Mouse (Mus musculus) intestine, embryonic 15.5 days (tissue): ENCODE results near the gene Gm37240. TPM values are rescaled to one million over a fixed set of nuclear protein-coding genes. Genes with fewer than 3 reads are reported as not detected.
"Not testable (repeated sequence)": the region's sequence is repeated elsewhere in the genome, so short reads cannot be mapped to it uniquely, and the experiment has no call there.

Experiments
- ATAC-seq: fragments of 200-750 bp; cut with Nextera tagmentation; 2 replicates; pipeline ENCODE4 v1.8.0; 2017; ENCODE audit warnings: moderate TSS enrichment, moderate library complexity
- H3K27ac ChIP-seq: fragments of 300-500 bp; sonication (generic); 2 replicates; pipeline ENCODE4 v1.5.1; 2015; ENCODE audit warnings: mild to moderate bottlenecking, inconsistent platforms
- H3K27me3 ChIP-seq: fragments of 300-500 bp; sonication (generic); replicated peaks from 2 replicates; pipeline ENCODE4 v1.6.1; 2015; ENCODE audit warnings: inconsistent platforms
- H3K36me3 ChIP-seq: fragments of 300-500 bp; sonication (generic); 2 replicates; pipeline ENCODE4 v1.6.1; 2015; ENCODE audit warnings: inconsistent platforms
- H3K4me1 ChIP-seq: fragments of 300-500 bp; sonication (generic); replicated peaks from 2 replicates; pipeline ENCODE4 v1.6.1; 2015; ENCODE audit warnings: inconsistent platforms
- H3K4me2 ChIP-seq: fragments of 300-500 bp; sonication (generic); replicated peaks from 2 replicates; pipeline ENCODE4 v1.6.1; 2015; ENCODE audit warnings: mild to moderate bottlenecking, inconsistent platforms
- H3K4me3 ChIP-seq: fragments of 300-500 bp; sonication (generic); replicated peaks from 2 replicates; pipeline ENCODE4 v1.5.1; 2015; ENCODE audit warnings: inconsistent platforms
- H3K9ac ChIP-seq: fragments of 300-500 bp; sonication (generic); 2 replicates; pipeline ENCODE4 v1.6.1; 2015; ENCODE audit warnings: inconsistent platforms
- H3K9me3 ChIP-seq: fragments of 300-500 bp; sonication (generic); 2 replicates; pipeline ENCODE4 v1.6.1; 2016; ENCODE audit warnings: inconsistent platforms
- WGBS: fragments of 180-500 bp; shearing (Covaris S2); methylation state at CpG from one replicate; pipeline ENCODE4 v1.1.7; 2015; 5-methylcytosine and 5-hydroxymethylcytosine counted together
- polyA plus RNA-seq: library from polyadenylated mRNA; unstranded; fragments of >200 nt; fragmentation: Nextera tagmentation; extraction: Ambion mirVana; gene quantifications from 2 replicates; pipeline ENCODE4 v1.2.1, GENCODE M21; 2015

The Gm37240 gene
- polyA plus RNA-seq, 1 experiment from 2014 or later: 6.5 TPM

DNA sequence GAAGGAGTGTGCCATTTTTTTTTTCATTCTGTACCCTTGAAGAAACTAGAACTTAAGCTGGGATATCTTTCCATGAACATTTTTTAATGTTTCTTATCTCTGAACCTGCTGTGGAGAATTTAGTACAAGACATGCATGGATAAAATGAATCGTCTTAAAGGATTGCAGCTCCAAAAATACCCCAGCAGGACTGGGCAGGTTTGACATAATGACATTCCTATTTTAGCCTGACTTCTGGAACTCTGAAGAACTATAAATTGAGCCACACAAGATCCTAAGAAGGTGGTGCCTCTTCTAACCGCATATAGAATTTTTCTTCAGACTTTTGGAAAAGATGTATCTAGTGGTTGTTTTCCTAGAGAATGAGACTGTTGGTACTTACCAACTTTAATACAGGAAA lies 1294.0 kb downstream of the Gm37240 start, which contains the start of gene Tigd4:
Gene Tigd4 (plus strand): TSS at position 301 of the 400 bp plus-strand sequence.
- H3K27ac ChIP-seq: no peak within 1 kb of the TSS
- H3K9ac ChIP-seq: no peak within 1 kb of the TSS
- no peaks in the 10 kb centered on the region for H3K27me3 ChIP-seq
- no peak within 1 kb of the TSS for H3K4me3 ChIP-seq
- no peak within 1 kb of the TSS for H3K4me2 ChIP-seq
- 86% methylated on average over 2 of the region's 2 CpGs for WGBS
- H3K4me1 ChIP-seq: no peaks in the 10 kb centered on the region
- H3K36me3 ChIP-seq: no peaks in the 10 kb centered on the region
- no peak for ATAC-seq
- H3K9me3 ChIP-seq: no peaks in the 10 kb centered on the region

GRCm38 (mm10) chr3:84586736-84587135 lies 1300.6 kb downstream of the Gm37240 start:
- Histone ChIP-seq H3K9ac (no peak overlapping the region), H3K9me3 (no peaks in the 10 kb centered on the region), H3K4me2 (no peak overlapping the region), H3K36me3 (no peaks in the 10 kb centered on the region), H3K27ac (no peak overlapping the region), H3K27me3 (no peaks in the 10 kb centered on the region), H3K4me1 (no peaks in the 10 kb centered on the region), H3K4me3 (no peak overlapping the region)
- 32% methylated on average over 5 of the region's 5 CpGs for WGBS
- no peak for ATAC-seq

GRCm38 (mm10) chr3:84582913-84583276 lies 1304.4 kb downstream of the Gm37240 start:
- no peaks in the 10 kb centered on the region for H3K27me3 ChIP-seq
- H3K27ac ChIP-seq: peak overlapping the region; percentile 95
- H3K9me3 ChIP-seq: no peaks in the 10 kb centered on the region
- peaks cover 13% of the 10 kb centered on the region for H3K4me1 ChIP-seq
- peak overlapping the region; percentile 80 for H3K9ac ChIP-seq
- no peak; the same call in 1 of the 2 replicates for ATAC-seq
- peak overlapping the region; percentile 83 for H3K4me2 ChIP-seq
- H3K36me3 ChIP-seq: no peaks in the 10 kb centered on the region
- under 1% methylated on average over 27 of the region's 27 CpGs for WGBS
- peak overlapping the region; percentile 81 for H3K4me3 ChIP-seq

DNA sequence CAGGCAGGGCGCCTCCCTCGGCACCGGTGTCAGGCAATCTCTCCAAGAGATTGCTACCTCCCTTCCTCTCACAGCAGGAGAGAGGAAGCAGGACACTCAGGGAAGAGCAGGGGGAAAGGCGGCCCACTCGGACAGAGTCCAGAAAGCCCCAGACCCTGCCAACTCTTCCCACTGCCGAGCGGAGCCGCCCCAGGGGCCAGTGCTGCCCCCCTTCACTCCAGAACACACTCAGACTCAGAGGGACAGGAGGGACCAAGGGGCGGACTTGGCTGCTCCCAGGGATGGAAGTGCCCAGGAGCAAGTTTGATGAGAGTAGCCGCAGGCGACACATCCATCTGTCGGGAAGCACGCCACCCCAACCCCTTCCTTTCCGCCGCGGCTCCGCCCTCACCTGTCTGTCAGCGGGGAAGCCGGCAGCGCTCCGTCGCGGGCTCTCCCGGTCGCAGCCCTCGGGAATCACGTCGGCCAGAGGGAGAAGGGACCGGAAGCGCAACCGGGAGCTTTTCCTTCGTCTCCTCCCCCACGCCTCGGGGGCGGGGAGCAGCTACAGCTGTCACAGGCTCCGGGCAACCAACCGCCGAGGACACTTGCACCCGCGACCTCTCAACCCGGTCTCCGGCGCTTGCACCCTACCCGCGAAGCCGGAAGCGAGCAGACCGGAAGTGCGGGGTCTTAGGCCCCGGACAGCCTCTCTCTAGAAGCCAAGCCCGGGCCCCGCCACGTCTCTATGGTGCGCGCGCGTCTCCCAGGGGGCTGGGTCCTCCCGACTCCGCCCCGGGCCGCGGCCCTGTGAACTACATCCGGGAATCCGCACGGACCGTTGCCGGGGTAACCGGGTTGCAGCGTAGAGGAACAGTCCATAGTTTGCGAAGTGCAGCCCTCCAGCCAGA lies 1305.0 kb downstream of the Gm37240 start, which contains the start of gene Arfip1:
Gene Arfip1 (minus strand): TSS at position 603 of the 890 bp plus-strand sequence.
- H3K27me3 ChIP-seq: no peaks in the 10 kb centered on the region
- under 1% methylated on average over 61 of the region's 70 CpGs for whole genome bisulfite sequencing
- peak within 1 kb of the TSS; percentile 83 for H3K4me2 ChIP-seq
- H3K9ac ChIP-seq: peak within 1 kb of the TSS; percentile 80
- peaks cover 13% of the 10 kb centered on the region for H3K4me1 ChIP-seq
- ATAC-seq: peak; percentile 99
- peak within 1 kb of the TSS; percentile 81 for H3K4me3 ChIP-seq
- no peaks in the 10 kb centered on the region for H3K36me3 ChIP-seq
- H3K27ac ChIP-seq: peak within 1 kb of the TSS; percentile 95
- no peaks in the 10 kb centered on the region for H3K9me3 ChIP-seq

DNA sequence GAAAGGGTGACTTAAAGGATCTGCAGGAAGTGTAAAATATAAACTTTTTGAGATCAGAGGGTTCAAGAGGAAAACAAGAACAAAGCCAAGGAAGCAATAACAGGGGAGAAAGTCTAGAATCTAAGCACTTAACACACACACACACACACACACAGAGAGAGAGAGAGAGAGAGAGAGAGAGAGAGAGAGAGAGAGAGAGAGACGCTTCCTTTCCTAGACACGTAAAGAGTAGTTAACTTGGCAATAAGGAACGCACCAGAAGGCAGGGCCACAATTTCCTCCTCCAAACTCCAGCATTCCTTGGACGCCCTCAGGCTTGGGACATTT lies 1305.7 kb downstream of the Gm37240 start:
- H3K36me3 ChIP-seq: no peaks in the 10 kb centered on the region
- H3K27me3 ChIP-seq: no peaks in the 10 kb centered on the region
- ATAC-seq: no peak
- peak overlapping the region; percentile 81 for H3K4me3 ChIP-seq
- WGBS: 0% methylated on average over 4 of the region's 4 CpGs
- peak overlapping the region; percentile 83 for H3K4me2 ChIP-seq
- H3K4me1 ChIP-seq: peaks cover 13% of the 10 kb centered on the region
- no peaks in the 10 kb centered on the region for H3K9me3 ChIP-seq
- H3K27ac ChIP-seq: peak overlapping the region; percentile 95
- H3K9ac ChIP-seq: peak overlapping the region; percentile 80

DNA sequence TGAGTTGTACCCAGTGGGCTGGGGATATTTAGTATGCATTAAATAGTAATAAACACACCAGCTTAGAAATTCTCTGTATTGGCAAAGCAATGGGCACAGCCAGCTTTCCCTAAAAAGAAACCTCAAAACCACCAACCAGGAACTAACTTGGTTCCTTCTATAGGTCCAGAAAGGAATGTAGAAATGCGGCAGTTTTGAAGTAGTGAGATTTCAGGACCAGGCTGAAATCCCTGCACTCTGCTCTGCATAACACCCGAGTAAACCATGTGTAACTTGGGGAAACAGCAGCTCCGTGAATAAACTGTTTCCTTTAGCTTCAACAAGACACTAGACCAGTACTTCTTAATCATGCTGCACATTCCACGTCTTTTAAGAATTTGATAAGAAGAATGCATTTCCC lies 1306.6 kb downstream of the Gm37240 start:
- H3K4me2 ChIP-seq: peak overlapping the region; percentile 83
- peaks cover 15% of the 10 kb centered on the region for H3K4me1 ChIP-seq
- H3K9me3 ChIP-seq: no peaks in the 10 kb centered on the region
- ATAC-seq: no peak
- peak overlapping the region; percentile 81; the same call in 1 of the 2 replicates for H3K4me3 ChIP-seq
- H3K27ac ChIP-seq: no peak overlapping the region
- peak overlapping the region; percentile 5; the same call in 1 of the 2 replicates for H3K9ac ChIP-seq
- no peaks in the 10 kb centered on the region for H3K36me3 ChIP-seq
- no peaks in the 10 kb centered on the region for H3K27me3 ChIP-seq
- 15% methylated on average over 4 of the region's 4 CpGs for WGBS

DNA sequence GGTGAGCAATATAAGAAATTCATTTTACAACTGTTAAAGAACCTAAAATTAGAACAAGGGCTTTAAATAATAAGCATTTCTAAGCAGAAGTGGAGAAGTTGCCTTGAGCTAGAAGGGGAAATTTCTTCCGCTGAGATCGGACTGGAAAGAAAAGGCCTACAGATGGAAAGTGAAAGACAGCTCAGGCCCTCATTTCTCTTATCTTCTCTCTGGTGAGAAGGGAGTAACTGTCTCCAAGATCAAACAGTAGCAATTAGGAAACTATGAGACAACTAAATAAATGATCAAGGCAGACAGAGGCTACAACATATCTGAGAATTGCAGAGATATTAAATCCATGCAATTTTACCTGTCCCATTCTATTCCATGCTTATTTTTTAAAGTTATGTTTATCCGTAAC lies 1316.8 kb downstream of the Gm37240 start:
- Histone ChIP-seq H3K9me3 (no peaks in the 10 kb centered on the region), H3K4me1 (0 out of 2 replicates have a peak, but pooled peaks cover 3% of the 10 kb centered on the region), H3K27ac (no peak overlapping the region), H3K9ac (no peak overlapping the region), H3K4me2 (no peak overlapping the region), H3K36me3 (no peaks in the 10 kb centered on the region), H3K4me3 (no peak overlapping the region), H3K27me3 (no peaks in the 10 kb centered on the region)
- WGBS: 80% methylated on average over 3 of the region's 3 CpGs
- no peak for ATAC-seq

DNA sequence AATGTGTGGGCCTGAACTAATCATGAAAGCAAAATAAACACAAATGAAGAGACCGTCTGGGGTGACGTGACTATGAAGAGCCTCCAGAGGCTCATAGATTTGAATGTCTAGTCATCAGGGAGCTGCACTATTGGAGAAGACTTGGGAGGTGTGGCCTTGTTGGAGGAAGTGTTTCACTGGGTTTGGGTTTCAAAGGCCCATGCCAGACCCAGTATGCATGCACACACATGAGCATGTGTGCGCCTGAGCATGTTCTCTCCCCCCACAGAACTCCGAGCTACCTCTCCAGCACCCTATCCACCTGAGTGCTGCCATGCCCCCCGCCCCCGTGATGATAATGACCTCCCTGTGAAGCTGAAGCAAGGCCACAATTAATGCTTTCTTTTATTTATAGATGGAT lies 1317.7 kb downstream of the Gm37240 start:
- no peaks in the 10 kb centered on the region for H3K9me3 ChIP-seq
- no peak for ATAC-seq
- H3K4me3 ChIP-seq: no peak overlapping the region
- H3K4me1 ChIP-seq: 0 out of 2 replicates have a peak, but pooled peaks cover 3% of the 10 kb centered on the region
- H3K9ac ChIP-seq: no peak overlapping the region
- H3K27me3 ChIP-seq: no peaks in the 10 kb centered on the region
- H3K27ac ChIP-seq: no peak overlapping the region
- no peaks in the 10 kb centered on the region for H3K36me3 ChIP-seq
- H3K4me2 ChIP-seq: no peak overlapping the region
- WGBS: 76% methylated on average over 6 of the region's 6 CpGs

- 0 out of 2 replicates have a peak, but pooled peaks cover 3% of the 10 kb centered on the region for H3K4me1 ChIP-seq
- H3K9ac ChIP-seq: no peak overlapping the region
- H3K27ac ChIP-seq: no peak overlapping the region
- no peak overlapping the region for H3K4me2 ChIP-seq
- no peaks in the 10 kb centered on the region for H3K36me3 ChIP-seq
- ATAC-seq: no peak
- no peaks in the 10 kb centered on the region for H3K27me3 ChIP-seq
- no peak overlapping the region for H3K4me3 ChIP-seq
- H3K9me3 ChIP-seq: no peaks in the 10 kb centered on the region
- WGBS: 94% methylated on average over 6 of the region's 6 CpGs
These were observed 1318.8 kb downstream of the Gm37240 start for GRCm38 (mm10) chr3:84568540-84568939.

DNA sequence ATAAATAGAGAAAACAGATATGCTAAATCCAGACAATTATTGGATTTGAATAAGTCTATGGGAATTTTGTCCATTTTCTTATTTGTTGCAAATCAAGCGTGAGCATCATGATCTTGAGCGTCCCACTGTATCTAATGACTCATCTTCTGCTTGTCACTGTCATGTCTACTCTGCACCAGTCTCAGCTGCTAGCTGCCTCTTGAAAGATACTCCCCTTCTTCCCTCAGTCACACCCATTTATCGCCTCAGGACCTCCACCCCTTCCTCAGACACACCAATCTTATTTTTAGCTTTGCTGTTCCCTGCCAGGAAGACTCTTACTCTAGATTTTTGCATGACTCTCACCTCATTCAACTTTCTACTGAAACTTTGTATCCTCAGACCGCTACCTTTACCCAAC lies 1323.9 kb downstream of the Gm37240 start:
- H3K27ac ChIP-seq: no peak overlapping the region
- 90% methylated on average over 4 of the region's 4 CpGs for WGBS
- no peak overlapping the region for H3K9ac ChIP-seq
- H3K36me3 ChIP-seq: no peaks in the 10 kb centered on the region
- H3K4me1 ChIP-seq: no peaks in the 10 kb centered on the region
- H3K4me3 ChIP-seq: no peak overlapping the region
- H3K9me3 ChIP-seq: no peaks in the 10 kb centered on the region
- no peak overlapping the region for H3K4me2 ChIP-seq
- no peak for ATAC-seq
- no peaks in the 10 kb centered on the region for H3K27me3 ChIP-seq

- 95% methylated on average over 2 of the region's 2 CpGs for WGBS
These were observed 1324.4 kb downstream of the Gm37240 start for GRCm38 (mm10) chr3:84562911-84563310.

DNA sequence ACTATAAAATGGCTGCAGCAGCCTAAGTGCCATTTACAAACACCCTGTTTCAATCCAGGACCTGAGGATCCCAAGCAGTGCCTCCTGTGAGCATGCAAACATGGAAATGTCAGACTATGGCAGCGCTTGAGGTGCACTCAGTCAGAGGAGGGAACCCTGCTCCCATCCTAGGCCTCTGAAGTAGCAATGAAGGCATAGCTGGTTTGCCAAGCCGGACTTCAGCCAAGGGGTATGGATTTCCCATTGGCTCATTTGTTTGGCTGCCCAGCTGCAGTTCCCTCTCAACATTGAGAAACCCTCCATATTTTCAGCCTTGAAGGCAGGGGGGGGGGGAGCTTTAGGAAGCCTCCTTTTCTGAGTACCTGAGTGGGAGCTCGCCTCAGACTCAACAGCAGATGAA lies 1329.0 kb downstream of the Gm37240 start:
- Histone ChIP-seq H3K4me3 (no peak overlapping the region), H3K36me3 (no peaks in the 10 kb centered on the region), H3K27me3 (no peaks in the 10 kb centered on the region), H3K4me1 (0 out of 2 replicates have a peak, but pooled peaks cover 4% of the 10 kb centered on the region), H3K27ac (no peak overlapping the region), H3K4me2 (no peak overlapping the region), H3K9me3 (no peaks in the 10 kb centered on the region), H3K9ac (no peak overlapping the region)
- no peak for ATAC-seq
- 89% methylated on average over 3 of the region's 3 CpGs for WGBS

More at GRCm38 (mm10) chr3:84562911-84563310, 1324.4 kb downstream of the Gm37240 start:
- H3K4me3 ChIP-seq, H3K27ac ChIP-seq, ATAC-seq, H3K36me3 ChIP-seq, H3K9ac ChIP-seq, H3K4me1 ChIP-seq, H3K9me3 ChIP-seq, H3K27me3 ChIP-seq, H3K4me2 ChIP-seq: not testable (repeated sequence)

- Histone ChIP-seq H3K9me3 (no peaks in the 10 kb centered on the region), H3K9ac (no peak overlapping the region), H3K4me1 (0 out of 2 replicates have a peak, but pooled peaks cover 4% of the 10 kb centered on the region), H3K36me3 (no peaks in the 10 kb centered on the region), H3K4me2 (no peak overlapping the region), H3K27ac (no peak overlapping the region), H3K27me3 (no peaks in the 10 kb centered on the region), H3K4me3 (no peak overlapping the region)
- WGBS: 87% methylated on average over 3 of the region's 3 CpGs
- ATAC-seq: no peak
These were observed 1331.5 kb downstream of the Gm37240 start for GRCm38 (mm10) chr3:84555780-84556179.
